Mouse (Mus musculus): ENCODE results near the gene Rbm38.
A peak's percentile ranks its signal among the peaks of the same experiment; 100 is the strongest.

The Rbm38 gene

DNA sequence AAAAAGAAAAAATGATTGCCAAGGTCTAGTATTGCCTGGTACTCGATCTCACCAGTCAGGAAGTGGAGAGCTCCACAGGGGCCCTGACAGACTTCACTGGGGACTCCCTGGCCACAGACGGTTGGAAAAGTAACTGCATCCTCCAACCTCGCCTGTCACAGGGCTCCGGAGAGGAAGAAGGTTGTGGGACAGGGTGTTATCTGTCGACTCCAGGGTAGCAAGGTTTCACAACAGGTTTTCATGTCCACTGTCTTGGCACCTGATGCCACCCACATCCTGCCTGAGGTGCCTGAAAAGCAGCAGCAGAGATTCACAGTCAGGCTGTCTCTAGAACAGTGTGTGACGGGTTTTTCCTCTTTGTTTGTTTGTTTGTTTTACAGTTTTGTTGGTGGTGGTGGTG lies 2.4 kb upstream of the Rbm38 start:
- no peak for DNase-seq

DNA sequence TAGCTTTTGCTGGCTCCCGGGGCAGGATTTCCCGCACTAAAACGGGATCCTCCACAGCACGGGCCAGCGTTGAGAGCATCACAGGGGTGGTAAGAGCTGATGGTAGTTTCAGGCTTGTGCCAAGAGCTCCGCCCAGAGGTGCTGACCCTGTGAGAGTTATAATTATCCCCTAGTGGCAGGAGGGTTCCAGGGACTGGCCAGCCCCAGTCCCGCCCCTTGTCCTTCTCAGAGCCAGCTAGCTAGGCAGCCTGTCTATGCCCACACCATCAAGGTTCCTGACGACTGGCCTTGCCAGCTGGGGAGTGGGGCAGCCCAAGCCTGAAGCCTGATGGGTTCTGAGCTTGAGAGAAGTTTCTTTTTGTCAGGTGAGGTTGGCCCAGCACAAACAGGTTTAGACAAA lies 1.7 kb upstream of the Rbm38 start:
- peak; percentile 44 for DNase-seq

DNA sequence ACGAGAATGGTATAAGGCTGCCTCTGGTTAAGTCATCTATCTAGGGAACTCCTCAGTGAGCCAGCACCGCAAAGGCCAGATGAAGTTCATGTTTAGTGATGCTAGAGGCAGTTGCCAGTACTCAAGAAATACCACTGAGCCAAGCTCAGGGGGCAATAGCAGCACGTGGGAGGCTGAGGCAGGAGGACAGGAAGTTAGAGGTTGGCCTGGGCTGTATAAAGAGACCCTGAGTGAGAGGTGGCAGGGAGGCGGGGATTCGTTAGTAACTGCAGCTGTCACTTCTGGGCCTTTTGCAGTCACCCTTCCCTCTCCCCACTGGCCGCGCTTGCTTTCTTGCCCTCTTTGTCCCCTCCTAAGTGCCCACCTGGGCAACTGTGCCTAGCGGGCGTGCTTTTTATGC lies 976 bp upstream of the Rbm38 start:
- peak; percentile 52 for DNase-seq

DNA sequence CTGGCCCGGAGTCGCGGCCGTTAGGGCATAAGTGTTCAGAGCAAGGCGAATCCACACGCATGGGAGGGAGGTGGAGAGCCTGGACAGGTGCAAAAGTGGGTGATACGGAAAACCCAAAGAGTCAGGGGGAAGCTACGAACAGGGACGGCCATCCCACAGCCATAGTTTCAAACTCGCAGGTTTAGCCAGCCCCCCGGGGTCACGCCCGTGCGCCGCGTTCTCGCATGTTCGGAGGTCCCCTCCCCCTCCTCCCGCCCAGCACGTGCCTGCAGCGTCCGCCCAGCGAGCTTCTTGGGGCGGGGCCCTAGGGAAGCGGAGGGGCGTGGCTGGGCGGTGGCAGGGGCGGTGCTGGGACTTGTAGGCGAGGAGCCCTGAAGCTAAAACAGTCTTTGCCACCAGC lies 508 bp upstream of the Rbm38 start:
- DNase-seq: peak; percentile 96

DNA sequence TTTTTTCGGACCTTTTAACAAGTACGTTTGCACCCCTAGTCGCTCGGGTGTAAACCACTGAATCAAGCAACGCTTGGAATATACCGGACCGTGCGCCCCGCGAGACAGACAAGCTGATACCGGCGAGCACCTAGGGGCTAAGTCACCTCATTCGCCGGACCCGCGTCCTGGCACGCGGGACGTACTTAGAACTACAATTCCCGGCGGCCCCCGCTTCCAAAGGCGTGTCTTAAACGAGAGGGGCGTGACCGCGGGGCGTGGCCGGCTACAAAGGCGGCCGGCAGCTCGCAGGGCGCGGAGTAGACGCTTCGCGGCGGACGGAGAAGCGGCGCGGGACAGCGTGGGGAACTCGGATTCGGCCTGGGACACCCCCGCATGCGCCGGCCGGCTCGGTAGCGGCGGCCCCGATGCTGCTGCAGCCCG lies 1.3 kb downstream of the Rbm38 start:
- DNase-seq: peak; percentile 97

DNA sequence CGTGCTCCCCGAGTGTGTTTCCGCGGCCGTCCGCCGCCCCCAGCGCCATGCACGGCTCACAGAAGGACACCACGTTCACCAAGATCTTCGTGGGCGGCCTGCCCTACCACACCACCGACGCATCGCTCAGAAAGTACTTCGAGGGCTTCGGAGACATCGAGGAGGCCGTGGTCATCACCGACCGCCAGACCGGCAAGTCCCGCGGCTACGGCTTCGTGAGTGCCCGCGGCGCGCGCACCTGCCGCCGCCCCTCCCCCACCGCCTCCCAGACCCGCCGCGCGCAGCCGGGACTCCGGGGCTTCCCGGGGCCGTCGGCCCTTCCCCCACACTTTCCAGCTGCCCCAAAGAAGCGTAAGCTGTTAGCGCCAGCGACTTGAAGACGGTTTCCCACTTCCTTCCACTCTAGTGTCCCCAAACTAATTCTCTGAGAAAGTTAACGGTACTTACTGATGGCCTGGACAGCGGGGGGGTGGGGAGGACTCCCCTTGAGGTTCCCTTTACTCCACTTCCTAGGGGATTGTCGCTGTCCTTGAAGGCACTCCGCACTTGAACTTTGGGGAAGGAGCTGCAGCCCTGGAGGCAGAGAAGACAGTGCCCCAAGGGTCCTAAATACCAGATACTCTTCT lies 1.9 kb downstream of the Rbm38 start:
- DNase-seq: peak; percentile 85

DNA sequence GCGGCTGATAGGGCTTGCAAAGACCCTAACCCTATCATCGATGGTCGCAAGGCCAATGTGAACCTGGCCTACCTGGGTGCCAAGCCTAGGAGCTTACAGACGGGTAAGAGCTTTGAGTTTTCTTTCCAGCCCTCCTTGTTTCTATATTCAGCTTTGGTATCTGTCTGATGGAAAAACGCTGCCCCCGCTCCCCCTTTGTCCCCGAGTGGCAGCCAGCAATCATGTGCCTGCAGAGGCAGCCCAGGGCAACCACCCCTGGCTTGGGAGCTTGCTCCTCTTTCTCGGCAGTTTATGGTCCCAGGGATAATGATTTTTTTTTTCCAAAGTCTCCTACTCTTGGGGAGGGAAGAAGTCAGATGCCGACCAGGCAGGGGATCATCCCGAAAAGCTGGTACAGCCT lies 2.5 kb downstream of the Rbm38 start:
- DNase-seq: no peak

DNA sequence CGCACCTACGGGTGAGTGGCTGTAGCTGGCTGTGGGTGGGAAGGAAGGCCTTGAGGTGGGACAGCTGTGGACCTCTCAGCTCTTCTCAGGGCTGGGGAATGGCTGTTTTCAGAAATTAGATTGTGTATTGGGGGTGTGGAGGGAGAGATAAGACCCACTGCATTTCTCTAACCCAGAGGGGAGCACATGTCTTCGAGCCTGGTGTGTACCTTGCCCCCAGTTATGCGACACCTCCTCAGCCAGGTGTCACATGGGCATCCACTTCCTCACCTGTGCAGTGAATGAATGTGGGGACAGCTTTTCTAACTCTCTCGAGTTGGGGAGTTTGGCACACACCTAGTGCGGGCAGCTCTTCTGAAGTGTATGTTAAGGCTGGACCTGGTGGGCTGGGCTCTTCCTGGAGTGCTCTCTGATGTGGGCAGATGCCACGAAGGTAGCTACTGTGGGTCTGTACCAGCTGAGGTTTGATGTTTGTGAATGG lies 3.1 kb downstream of the Rbm38 start:
- DNase-seq: no peak

DNA sequence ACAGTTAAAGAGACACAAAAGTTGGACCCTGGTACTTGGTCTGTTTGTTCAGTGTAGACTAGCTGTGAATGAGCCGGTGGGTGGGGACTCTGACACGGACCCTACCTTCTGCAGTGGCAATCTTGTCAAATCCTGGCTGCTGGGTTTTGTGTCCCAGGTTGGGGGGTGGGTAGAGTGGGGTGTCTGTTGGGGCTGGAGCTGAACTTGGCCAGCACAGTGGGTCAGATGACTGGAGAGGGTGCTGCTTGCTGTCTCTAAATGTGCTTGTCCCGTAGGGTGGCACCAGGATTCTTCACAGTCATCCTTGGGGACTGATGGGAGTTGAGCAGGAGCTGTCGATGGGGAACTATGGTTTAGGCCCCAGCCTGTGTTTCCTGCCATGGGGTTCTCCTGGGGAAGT lies 3.7 kb downstream of the Rbm38 start:
- DNase-seq: no peak

DNA sequence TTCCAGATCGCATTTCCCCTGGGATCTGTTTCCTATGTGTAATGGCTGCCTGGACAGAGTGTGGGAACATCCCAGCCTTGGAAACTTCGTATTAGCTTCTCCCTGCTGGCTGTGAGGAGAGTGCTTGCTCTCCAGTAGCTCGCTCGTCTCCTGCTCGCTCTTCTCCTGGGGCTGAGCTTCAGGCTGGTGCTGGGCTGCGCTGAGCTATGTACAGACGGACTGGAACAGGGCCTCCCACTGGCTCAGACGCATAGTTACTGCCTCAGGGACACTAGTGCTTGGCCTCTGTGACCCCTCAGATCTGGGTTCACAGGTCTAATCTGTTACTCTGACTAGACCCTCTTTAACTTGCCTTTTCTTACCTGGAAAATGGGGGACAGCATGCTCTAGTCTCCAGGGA lies 4.1 kb downstream of the Rbm38 start:
- no peak for DNase-seq

DNA sequence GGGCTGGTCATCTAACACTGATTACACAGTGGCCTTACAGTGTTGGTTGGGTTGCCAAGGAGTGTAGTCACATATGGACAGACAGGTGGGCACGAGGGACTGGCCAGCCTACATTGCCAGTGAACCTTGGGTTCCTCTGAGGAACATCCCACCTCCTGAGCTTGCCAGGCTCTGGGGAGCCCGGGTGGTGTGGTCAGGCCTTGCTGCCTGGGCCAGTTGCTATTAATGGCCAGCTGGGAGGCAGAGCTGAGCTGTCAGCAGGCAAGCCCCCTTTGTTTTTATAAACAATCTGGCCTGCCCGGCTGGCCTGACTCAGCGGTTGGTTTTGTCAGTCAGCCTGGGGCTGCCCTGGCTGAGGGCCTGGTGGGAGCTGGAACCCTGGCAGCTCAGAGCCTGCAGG lies 4.6 kb downstream of the Rbm38 start:
- peak; percentile 44 for DNase-seq

DNA sequence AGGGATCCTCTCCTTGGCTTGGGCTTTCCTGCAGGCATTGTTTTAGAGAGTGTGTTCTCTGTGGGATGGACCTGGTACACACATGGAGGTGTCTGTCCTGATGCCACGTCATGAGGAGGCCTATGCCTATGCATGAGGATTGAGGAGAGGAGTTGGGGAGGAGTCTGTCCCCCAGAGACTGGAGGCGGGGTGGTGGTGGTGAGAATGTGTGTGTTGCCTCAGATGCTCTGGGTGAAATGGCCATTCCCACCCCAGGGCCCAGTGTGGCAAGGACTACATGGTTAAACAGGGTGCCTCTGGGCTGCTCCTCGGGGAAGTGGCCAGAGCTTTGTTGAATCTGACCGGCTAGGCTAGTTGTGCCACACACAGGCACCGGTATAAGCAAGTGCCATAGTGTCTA lies 6.0 kb downstream of the Rbm38 start:
- DNase-seq: no peak

DNA sequence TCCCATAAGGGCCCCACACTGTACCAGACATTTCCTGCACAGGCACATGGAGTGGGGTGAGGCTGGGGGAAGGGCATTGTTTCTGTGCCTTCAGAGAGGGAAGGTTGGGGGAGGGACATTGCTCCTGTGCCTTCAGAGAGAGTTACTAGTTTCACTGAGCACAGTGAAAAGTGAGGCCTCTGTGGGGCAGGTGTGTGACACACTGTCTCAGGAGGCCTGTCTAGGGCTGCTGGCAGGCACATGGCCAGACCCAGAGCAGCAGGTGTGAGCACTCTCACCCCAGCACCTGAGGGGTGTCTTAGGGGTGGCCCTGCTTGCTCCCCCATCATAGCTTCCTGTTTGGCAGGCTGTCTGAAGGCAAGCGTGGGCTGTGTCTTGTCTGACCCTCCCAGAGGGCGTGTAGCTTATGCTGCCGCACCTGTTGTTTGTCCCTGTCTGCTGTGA lies 6.4 kb downstream of the Rbm38 start:
- DNase-seq: no peak

DNA sequence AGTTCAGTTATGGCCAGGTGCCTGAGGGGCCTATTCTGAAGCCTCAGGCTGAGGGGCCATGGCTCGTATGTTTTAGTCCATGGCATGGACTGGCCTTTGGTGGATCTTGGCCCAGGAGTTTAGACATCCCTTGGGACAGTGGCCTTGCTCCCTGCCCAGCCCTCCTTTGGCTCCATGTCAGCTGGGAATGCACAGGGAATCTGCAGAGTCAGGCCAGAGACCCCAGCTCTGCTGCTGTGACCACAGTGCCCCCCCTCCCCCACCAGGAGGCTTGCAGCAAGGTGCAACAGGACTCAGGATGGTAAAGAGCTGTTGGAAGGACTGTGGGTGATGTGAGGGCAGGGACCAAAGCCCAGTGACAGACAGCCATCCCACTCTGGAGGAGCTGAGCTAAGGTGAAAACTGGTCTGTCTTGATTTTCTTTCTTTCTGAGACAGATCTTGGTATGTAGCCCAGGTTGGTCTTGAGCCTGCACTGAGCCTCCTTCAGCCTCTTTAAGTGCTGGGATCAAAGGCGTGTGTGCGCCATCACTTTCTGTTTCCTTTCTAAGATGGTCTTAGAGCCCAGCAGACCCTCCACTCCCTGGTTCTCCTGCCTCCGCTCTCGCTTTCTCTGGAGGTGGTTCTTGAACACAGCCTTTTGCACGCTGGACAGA lies 7.0 kb downstream of the Rbm38 start:
- DNase-seq: no peak

DNA sequence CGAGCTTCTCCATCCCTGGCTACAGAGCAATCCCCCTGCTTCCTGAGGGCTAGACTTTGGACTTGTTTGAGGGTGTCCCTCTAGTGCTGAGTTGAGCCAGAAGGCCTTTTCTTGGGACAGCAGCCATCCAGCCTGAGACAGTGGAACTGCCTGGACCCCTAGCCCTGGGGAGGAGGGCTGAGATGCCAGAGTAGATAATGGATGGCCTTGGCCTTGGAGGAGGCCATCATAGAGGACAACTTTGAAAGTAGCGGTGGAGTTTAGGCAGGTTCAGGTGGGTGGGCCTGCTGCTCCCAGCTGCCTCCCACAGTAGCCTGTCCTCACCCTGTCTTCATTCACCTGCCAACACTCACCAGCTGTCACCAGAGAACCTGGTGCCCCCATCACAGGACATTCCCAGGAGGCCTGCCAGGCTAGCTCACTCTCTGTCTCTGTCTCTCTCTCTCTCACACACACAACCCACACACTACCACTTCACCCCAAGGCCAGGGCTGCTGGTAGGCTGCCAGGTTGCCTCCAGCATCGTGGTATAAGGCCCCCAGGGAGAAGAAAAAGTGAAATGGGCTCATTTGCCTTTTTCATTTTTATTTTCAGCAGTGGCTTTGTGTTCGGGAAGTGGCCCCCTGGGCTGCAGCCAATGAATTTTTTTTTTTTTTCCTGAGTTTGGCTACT lies 7.7 kb downstream of the Rbm38 start:
- DNase-seq: no peak

DNA sequence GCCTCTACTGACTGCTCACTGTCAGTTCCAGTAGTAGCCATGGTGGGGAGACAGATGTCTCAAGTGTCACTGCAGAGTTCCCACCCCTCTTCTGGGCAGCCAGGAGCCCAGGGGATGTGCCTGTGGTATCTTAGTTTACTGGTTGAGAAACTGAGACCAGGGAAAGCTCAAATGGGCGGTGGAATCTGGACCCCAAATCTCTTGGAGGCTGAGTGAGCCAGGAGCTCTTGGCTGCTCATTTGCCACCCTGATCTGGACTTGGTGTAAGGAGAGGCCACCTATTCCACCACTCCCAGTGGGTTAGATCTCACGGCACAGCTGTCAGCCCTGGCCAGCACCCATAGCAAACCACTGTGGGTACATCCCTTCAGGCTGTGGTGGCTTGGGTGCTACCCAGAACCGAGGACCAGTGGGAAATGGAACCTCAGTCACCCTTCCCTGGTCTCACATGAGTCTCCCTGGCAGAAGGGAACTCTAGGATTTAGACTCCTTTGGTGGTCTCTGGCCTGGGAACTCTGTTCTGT lies 8.3 kb downstream of the Rbm38 start:
- DNase-seq: no peak

DNA sequence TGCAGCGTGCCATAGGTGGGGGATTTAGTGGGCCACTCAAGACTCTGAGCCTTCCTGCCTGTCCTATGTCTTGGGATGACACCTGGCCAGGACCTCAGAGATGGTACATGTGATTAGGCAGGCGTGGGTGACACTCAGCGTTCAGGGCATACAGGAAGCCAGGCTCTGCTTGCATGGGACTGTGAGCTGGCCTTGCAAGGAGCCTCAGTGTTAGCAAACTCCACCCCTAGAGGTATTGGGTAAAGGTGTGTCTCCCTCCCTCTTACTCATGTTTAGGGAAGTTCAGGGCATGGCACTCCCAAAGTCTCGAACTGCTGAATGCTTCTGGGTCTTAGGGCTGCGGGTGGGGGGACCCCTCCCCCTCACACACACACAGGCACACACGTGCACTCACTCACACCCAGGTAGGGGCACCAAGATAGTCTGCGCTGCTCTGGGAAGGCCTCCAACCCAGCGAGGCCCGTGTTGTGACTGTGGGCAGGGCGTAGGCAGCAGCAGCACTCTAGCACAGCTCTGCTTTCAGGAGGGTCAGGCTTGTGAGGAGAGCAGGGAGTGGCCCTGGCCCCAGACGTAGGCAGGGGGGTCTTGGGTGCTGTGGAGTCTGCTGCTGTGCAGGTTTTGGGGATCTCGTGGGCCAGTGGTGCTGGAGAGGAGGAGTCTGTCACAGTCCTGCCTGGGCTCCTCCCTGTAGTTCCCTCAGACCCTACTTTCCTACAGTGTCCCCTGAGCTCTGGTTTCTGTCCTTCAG lies 10.5 kb downstream of the Rbm38 start:
- DNase-seq: no peak

DNA sequence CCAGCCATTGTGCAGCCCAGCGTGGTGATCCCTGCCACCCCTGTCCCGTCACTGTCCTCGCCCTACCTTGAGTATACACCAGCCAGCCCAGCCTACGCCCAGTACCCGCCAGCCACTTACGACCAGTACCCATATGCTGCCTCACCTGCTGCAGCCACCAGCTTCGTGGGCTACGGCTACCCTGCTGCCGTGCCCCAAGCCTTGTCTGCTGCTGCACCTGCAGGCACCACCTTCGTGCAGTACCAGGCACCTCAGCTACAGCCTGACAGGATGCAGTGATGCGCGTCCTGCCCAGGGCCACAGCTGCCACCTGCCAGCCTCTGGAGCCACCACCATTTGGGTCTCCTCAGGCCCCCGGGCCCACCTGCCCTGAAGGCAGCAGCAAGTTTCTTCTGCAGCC lies 13.2 kb downstream of the Rbm38 start:
- DNase-seq: no peak

DNA sequence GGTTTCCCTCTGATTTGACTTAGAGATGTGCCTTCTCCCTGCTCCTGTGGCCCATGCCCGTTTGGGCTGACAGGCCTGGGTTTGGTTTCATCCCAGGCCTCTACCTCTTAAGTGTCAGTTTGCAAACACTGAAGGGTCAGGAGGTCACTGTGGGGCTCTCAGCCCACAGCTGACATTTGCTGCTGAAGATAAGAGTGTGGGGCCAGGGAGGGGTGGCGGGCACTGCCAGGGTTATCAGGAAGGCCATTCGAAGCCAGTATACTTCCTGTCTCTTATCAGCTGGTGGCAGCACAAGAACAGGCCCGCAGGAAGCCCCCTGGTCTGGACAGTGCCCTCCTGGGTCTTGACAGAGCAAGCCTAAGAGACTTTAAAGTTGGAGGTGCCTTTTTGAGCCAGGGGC lies 14.7 kb downstream of the Rbm38 start:
- DNase-seq: no peak

DNA sequence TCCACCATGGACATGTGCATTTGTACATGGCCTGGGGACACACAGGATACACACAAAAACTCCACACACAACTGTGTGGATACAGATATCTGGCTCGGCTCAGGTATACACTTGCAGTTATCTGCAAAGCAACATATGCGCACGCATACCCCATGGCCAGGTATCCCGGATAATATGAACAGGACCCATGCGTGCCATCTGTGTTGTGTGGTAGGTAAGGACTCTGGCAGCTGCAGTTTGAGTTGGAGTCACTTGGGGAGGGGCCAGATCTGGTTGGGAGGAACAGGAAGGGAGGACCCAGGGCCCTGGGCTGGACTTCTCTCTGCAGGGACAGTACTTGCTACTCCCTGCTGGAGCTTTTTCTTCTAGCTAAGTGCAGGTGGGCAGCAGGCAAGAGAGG lies 15.4 kb downstream of the Rbm38 start:
- no peak for DNase-seq

DNA sequence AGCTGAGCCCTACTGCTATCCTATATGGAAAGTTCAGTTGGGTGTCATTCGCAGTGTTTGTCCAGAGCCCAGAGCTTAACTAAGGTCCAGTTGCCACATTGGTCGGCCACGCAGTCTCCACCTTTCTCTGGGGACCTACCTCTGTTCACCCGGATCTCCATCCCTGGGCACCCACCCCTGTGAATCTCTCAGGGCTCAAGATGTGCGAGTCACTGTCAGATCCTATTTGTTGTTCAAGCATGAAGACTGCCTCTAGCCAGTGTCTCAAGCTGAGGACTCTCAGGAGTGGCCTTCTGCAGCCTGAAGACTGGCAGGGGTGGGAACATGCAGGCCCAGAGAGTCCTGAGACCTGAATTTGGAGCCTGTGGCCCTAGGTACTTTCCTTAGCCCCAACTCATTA lies 15.8 kb downstream of the Rbm38 start:
- no peak for DNase-seq

DNA sequence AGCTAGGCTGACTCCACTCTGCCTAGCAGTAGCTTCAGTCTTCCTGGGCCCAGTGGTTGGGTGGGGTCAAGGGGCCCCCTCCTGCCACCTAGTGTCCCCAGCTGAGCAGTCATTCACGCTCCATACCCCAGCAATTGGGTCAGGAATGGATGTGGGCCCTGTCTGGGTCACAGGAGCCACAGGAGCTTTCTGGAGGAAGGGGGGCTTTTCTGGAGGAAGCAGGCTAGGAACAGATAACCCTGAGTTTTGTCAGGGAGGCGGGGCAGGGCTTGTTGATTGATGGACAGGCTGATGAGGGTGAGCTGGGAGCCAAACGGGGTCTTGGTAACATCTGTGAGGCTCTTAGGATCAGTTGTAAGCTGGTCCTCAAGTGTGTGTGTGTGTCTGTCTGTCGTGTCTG lies 16.3 kb downstream of the Rbm38 start:
- no peak for DNase-seq

DNA sequence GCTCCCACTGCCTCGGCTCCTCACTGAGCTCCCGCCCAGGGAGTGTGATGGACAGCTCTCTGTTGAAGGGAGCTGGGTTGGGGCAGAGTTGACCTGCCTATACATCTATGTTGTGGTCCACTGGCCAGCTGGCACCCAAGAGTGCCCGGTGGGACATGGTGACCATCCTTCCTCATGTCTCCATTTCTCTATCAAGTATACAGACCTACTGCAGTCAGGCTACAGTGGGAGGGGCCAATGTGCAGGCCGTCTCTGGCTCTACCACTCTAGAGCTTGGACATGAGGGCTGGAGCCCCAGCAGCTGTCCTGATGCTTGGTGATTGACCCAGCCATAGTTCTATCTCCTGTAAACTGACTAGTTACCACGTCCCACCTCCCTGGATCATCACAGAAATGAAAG lies 17.0 kb downstream of the Rbm38 start:
- no peak for DNase-seq

Measured in embryo, embryonic 11 days (tissue).